Mouse (Mus musculus) CH12.LX (cell line): ENCODE results near the gene Eloa. TPM values are rescaled to one million over a fixed set of nuclear protein-coding genes. Genes with fewer than 3 reads are reported as not detected.

ENCODE experiments used
- DNase-seq: peaks from one replicate; pipeline ENCODE4 v3.0.0-alpha.2; 2013; ENCODE audit errors: extremely low read depth
- H3K27ac ChIP-seq: 2 replicates; pipeline ENCODE4 v1.5.1; 2012; ENCODE audit warnings: low read depth, mild to moderate bottlenecking, control low read depth, moderate library complexity; ENCODE audit not compliant: insufficient read depth
- H3K27me3 ChIP-seq: replicated peaks from 2 replicates; pipeline ENCODE3; 2012; ENCODE audit warnings: inconsistent platforms
- H3K36me3 ChIP-seq, 2 experiments: replicated peaks in 1 of 2; 2 replicates each; pipeline versions ENCODE3 to v1.6.1; 2012; ENCODE audit warnings: inconsistent platforms in 1 of 2, low read length in 1 of 2, mild to moderate bottlenecking in 1 of 2, mixed read lengths in 1 of 2, moderate library complexity in 1 of 2; ENCODE audit not compliant: control insufficient read depth in 1 of 2, insufficient read depth in 1 of 2
- H3K4me1 ChIP-seq, 2 experiments: 2 replicates each; pipeline ENCODE4 v1.6.1; 2012; ENCODE audit warnings: inconsistent platforms in 1 of 2, moderate library complexity in 1 of 2; ENCODE audit not compliant: insufficient read depth in 2 of 2, control insufficient read depth in 1 of 2
- H3K4me2 ChIP-seq: 2 replicates; pipeline ENCODE4 v1.6.1; 2012; ENCODE audit warnings: low read depth, mild to moderate bottlenecking, control low read depth; ENCODE audit not compliant: poor library complexity, insufficient read depth, severe bottlenecking
- H3K4me3 ChIP-seq, 3 experiments: fragments of 150-350 bp in 1 of 3; sonication (generic) in 1 of 3; replicated peaks in 1 of 3; 2 replicates each; pipeline versions ENCODE3 to v1.5.1; 2011 to 2012; ENCODE audit warnings: low read depth in 2 of 3, low read length in 2 of 3, mild to moderate bottlenecking in 2 of 3, moderate library complexity in 2 of 3, control low read depth in 1 of 3, improper control_type of control experiment in 1 of 3, inconsistent platforms in 1 of 3, mixed read lengths in 1 of 3; ENCODE audit not compliant: poor library complexity in 1 of 3
- H3K79me2 ChIP-seq: replicated peaks from 2 replicates; pipeline ENCODE4 v1.6.1; 2012; ENCODE audit warnings: mild to moderate bottlenecking, moderate library complexity; ENCODE audit not compliant: control insufficient read depth, poor library complexity, insufficient read depth, severe bottlenecking; ENCODE audit errors: extremely low read depth
- H3K9ac ChIP-seq: 2 replicates; pipeline ENCODE4 v1.6.1; 2012; ENCODE audit warnings: low read depth, mild to moderate bottlenecking, control low read depth, moderate library complexity; ENCODE audit not compliant: insufficient read depth
- H3K9me3 ChIP-seq: replicated peaks from 2 replicates; pipeline ENCODE3; 2012; ENCODE audit warnings: low read length, inconsistent platforms, mixed read lengths
- BHLHE40 ChIP-seq: IDR thresholded peaks from 2 replicates; pipeline ENCODE4 v1.6.1; 2011; ENCODE audit warnings: mild to moderate bottlenecking, low read depth, low read length, improper control_type of control experiment
- CHD1 ChIP-seq: IDR thresholded peaks from 2 replicates; pipeline ENCODE4 v1.6.1; 2012; ENCODE audit warnings: low read depth, low read length, improper control_type of control experiment, inconsistent platforms
- CHD2 ChIP-seq: IDR thresholded peaks from 2 replicates; pipeline ENCODE4 v1.6.1; 2011; ENCODE audit warnings: low read length, improper control_type of control experiment
- CTCF ChIP-seq, 2 experiments: IDR thresholded peaks in 1 of 2; conservative IDR thresholded peaks in 1 of 2; 2 replicates each; pipeline ENCODE4 v1.5.1; 2011 to 2012; ENCODE audit warnings: low read depth in 2 of 2, low read length in 2 of 2, improper control_type of control experiment in 1 of 2, inconsistent platforms in 1 of 2, mild to moderate bottlenecking in 1 of 2, moderate library complexity in 1 of 2
- E2F4 ChIP-seq: IDR thresholded peaks from 2 replicates; pipeline ENCODE4 v1.6.1; 2011; ENCODE audit warnings: low read depth, low read length, improper control_type of control experiment; ENCODE audit not compliant: insufficient replicate concordance
- ELF1 ChIP-seq: IDR thresholded peaks from 2 replicates; pipeline ENCODE4 v1.6.1; 2014; ENCODE audit warnings: low read depth, mild to moderate bottlenecking, inconsistent platforms, low read length, improper control_type of control experiment
- EP300 ChIP-seq: IDR thresholded peaks from 2 replicates; pipeline ENCODE4 v1.6.1; 2011; ENCODE audit warnings: low read length, improper control_type of control experiment
- ETS1 ChIP-seq: conservative IDR thresholded peaks from 2 replicates; pipeline ENCODE4 v1.6.1; 2012; ENCODE audit warnings: low read depth, mild to moderate bottlenecking, inconsistent platforms, low read length, improper control_type of control experiment, moderate library complexity
- HCFC1 ChIP-seq: IDR thresholded peaks from 2 replicates; pipeline ENCODE4 v1.6.1; 2012; ENCODE audit warnings: low read depth, mild to moderate bottlenecking, inconsistent platforms, low read length, improper control_type of control experiment
- IRF4 ChIP-seq: IDR thresholded peaks from 2 replicates; pipeline ENCODE4 v1.6.1; 2014; ENCODE audit warnings: low read depth, mild to moderate bottlenecking, inconsistent platforms, low read length, improper control_type of control experiment
- JUND ChIP-seq: conservative IDR thresholded peaks from 2 replicates; pipeline ENCODE4 v1.6.1; 2011; ENCODE audit warnings: low read depth, low read length, improper control_type of control experiment
- KAT2A ChIP-seq: IDR thresholded peaks from 2 replicates; pipeline ENCODE4 v1.6.1; 2012; ENCODE audit warnings: low read length, improper control_type of control experiment, inconsistent platforms; ENCODE audit not compliant: insufficient replicate concordance
- MAFK ChIP-seq: IDR thresholded peaks from 2 replicates; pipeline ENCODE4 v1.6.1; 2011; ENCODE audit warnings: low read length, improper control_type of control experiment; ENCODE audit not compliant: insufficient replicate concordance
- MAX ChIP-seq: IDR thresholded peaks from 2 replicates; pipeline ENCODE4 v1.6.1; 2011; ENCODE audit warnings: low read length, improper control_type of control experiment
- MEF2A ChIP-seq: IDR thresholded peaks from 2 replicates; pipeline ENCODE4 v1.6.1; 2014; ENCODE audit warnings: low read depth, mild to moderate bottlenecking, inconsistent platforms, low read length, improper control_type of control experiment, borderline replicate concordance
- NELFE ChIP-seq: IDR thresholded peaks from 2 replicates; pipeline ENCODE4 v1.6.1; 2011; ENCODE audit warnings: low read depth, low read length, improper control_type of control experiment
- NRF1 ChIP-seq: IDR thresholded peaks from 2 replicates; pipeline ENCODE4 v1.6.1; 2014; ENCODE audit warnings: low read depth, mild to moderate bottlenecking, inconsistent platforms, low read length, improper control_type of control experiment, moderate library complexity
- PAX5 ChIP-seq: IDR thresholded peaks from 2 replicates; pipeline ENCODE4 v1.6.1; 2012; ENCODE audit warnings: low read length, inconsistent platforms, mixed read lengths
- POLR2A ChIP-seq: IDR thresholded peaks from 2 replicates; pipeline ENCODE4 v1.6.1; 2011; ENCODE audit warnings: low read depth, mild to moderate bottlenecking, improper control_type of control experiment, low read length
- POLR2AphosphoS2 ChIP-seq: IDR thresholded peaks from 2 replicates; pipeline ENCODE4 v1.6.1; 2011; ENCODE audit warnings: low read depth, low read length, improper control_type of control experiment
- RAD21 ChIP-seq: IDR thresholded peaks from 2 replicates; pipeline ENCODE4 v1.6.1; 2011; ENCODE audit warnings: low read depth, mild to moderate bottlenecking, low read length, improper control_type of control experiment, moderate library complexity
- SIN3A ChIP-seq: IDR thresholded peaks from 2 replicates; pipeline ENCODE4 v1.6.1; 2012; ENCODE audit warnings: low read length, improper control_type of control experiment, inconsistent platforms
- SMC3 ChIP-seq: IDR thresholded peaks from 2 replicates; pipeline ENCODE4 v1.6.1; 2011; ENCODE audit warnings: low read depth, low read length, improper control_type of control experiment
- TBP ChIP-seq: conservative IDR thresholded peaks from 2 replicates; pipeline ENCODE4 v1.6.1; 2011; ENCODE audit warnings: low read depth, low read length, improper control_type of control experiment
- TCF12 ChIP-seq: IDR thresholded peaks from 2 replicates; pipeline ENCODE4 v1.6.1; 2014; ENCODE audit warnings: low read depth, mild to moderate bottlenecking, inconsistent platforms, low read length, improper control_type of control experiment
- UBTF ChIP-seq: IDR thresholded peaks from 2 replicates; pipeline ENCODE4 v1.6.1; 2012; ENCODE audit warnings: low read depth, mild to moderate bottlenecking, inconsistent platforms, low read length, improper control_type of control experiment, moderate library complexity
- USF1 ChIP-seq: IDR thresholded peaks from 2 replicates; pipeline ENCODE4 v1.6.1; 2014; ENCODE audit warnings: low read depth, mild to moderate bottlenecking, inconsistent platforms, low read length, improper control_type of control experiment
- USF2 ChIP-seq: conservative IDR thresholded peaks from 2 replicates; pipeline ENCODE4 v1.6.1; 2011; ENCODE audit warnings: low read depth, low read length, improper control_type of control experiment
- ZC3H11A ChIP-seq: IDR thresholded peaks from 2 replicates; pipeline ENCODE4 v1.6.1; 2012; ENCODE audit warnings: low read depth, mild to moderate bottlenecking, inconsistent platforms, low read length, improper control_type of control experiment
- ZKSCAN1 ChIP-seq: IDR thresholded peaks from 2 replicates; pipeline ENCODE4 v1.6.1; 2012; ENCODE audit warnings: low read depth, inconsistent platforms, low read length, improper control_type of control experiment, borderline replicate concordance
- ZNF384 ChIP-seq: IDR thresholded peaks from 2 replicates; pipeline ENCODE4 v1.6.1; 2012; ENCODE audit warnings: low read depth, low read length, improper control_type of control experiment, inconsistent platforms
- dilution Hi-C: fragments of 300-500 bp; cut with MboI; formaldehyde crosslinking; loops from 2 replicates; pipeline ENCODE4 v1.14.3; 2020; ENCODE audit warnings: low sequenced_read_pairs; ENCODE audit not compliant: extremely low pct_unique_long_range_greater_than_20kb, extremely low pct_ligation_motif_present
- in situ Hi-C: fragments of 300-500 bp; cut with MboI; formaldehyde crosslinking; loops from 3 replicates; pipeline ENCODE4 v1.14.3; 2019; ENCODE audit warnings: low sequenced_read_pairs, low pct_ligation_motif_present, low pct_unique_long_range_greater_than_20kb, mixed read lengths
- polyA plus RNA-seq: library from polyadenylated mRNA; unstranded; fragments of >175 nt; gene quantifications from 2 replicates; pipeline ENCODE4 v1.2.1, GENCODE M21; 2012; ENCODE audit warnings: low read depth; ENCODE audit not compliant: insufficient read length
- total RNA-seq, 2 experiments: library from RNA; depleted of rRNA; stranded (reverse); fragments of 300-350 nt in 1 of 2; fragments of >200 nt in 1 of 2; gene quantifications; 2 replicates each; pipeline ENCODE4 v1.2.3; 2012 to 2014

The Eloa gene
- total and polyA plus RNA-seq, 3 experiments: 45.8 to 66.2 (median 66.0) TPM

GRCm38 (mm10) chr4:135972911-135973811 is 48.4 kb downstream of the Eloa start:
- Histone ChIP-seq H3K27me3 (no peaks in the 10 kb centered on the region), H3K9ac (peak overlapping the region; percentile 20), H3K79me2 (peaks cover 17% of the 10 kb centered on the region), H3K4me2 (peak overlapping the region; percentile 7), H3K9me3 (no peaks in the 10 kb centered on the region), H3K36me3 (peaks cover 48 to 66% of the 10 kb centered on the region in 2 experiments), H3K27ac (peak overlapping the region; percentile 48), H3K4me1 (peaks cover 5 to 25% of the 10 kb centered on the region in 2 experiments), H3K4me3 (peak overlapping the region; percentile 79 to 90 (median 89))
- DNase-seq: no peak
- dilution Hi-C loops (no loop called here), in situ Hi-C loops (no loop called here)
- TF ChIP-seq TCF12 (no peak), UBTF (no peak), KAT2A (no peak), SMC3 (no peak), E2F4 (no peak), RAD21 (no peak), EP300 (no peak), POLR2AphosphoS2 (0 out of 2 replicates have a peak, but pooled peaks have one; percentile 18), MAX (no peak), TBP (no peak), POLR2A (no peak), CHD1 (0 out of 2 replicates have a peak, but pooled peaks have one; percentile 36)

- Histone ChIP-seq H3K36me3 (peaks cover 52 to 69% of the 10 kb centered on the region in 2 experiments), H3K4me3 (peak within 1 kb of the TSS; percentile 79 to 90 (median 89)), H3K27me3 (no peaks in the 10 kb centered on the region), H3K79me2 (peaks cover 17% of the 10 kb centered on the region), H3K4me1 (peaks cover 5 to 25% of the 10 kb centered on the region in 2 experiments), H3K9ac (peak within 1 kb of the TSS; percentile 73), H3K9me3 (no peaks in the 10 kb centered on the region), H3K27ac (peak within 1 kb of the TSS; percentile 48), H3K4me2 (peak within 1 kb of the TSS; percentile 40)
- in situ Hi-C loops (no loop called here), dilution Hi-C loops (no loop called here)
- DNase-seq: peak; percentile 76
- TF ChIP-seq MAFK (no peak), USF1 (no peak), MAX (peak; percentile 32; the same call in 1 of the 2 replicates), ETS1 (no peak), EP300 (no peak), IRF4 (no peak; the same call in 1 of the 2 replicates), UBTF (0 out of 2 replicates have a peak, but pooled peaks have one; percentile 53), HCFC1 (peak; percentile 86), BHLHE40 (no peak), ELF1 (peak; percentile 99), SIN3A (peak; percentile 92), MEF2A (0 out of 2 replicates have a peak, but pooled peaks have one; percentile 28), ZKSCAN1 (peak; percentile 83), PAX5 (no peak), NRF1 (no peak; the same call in 1 of the 2 replicates), CTCF (conservative IDR thresholded peaks at IDR 0.05 in 1 of 2, IDR thresholded peaks at IDR 0.05 in 1 of 2; ENCODE audit: low read depth in 2 of 2, low read length in 2 of 2) (no peak), POLR2AphosphoS2 (peak; percentile 55; the same call in 1 of the 2 replicates), CHD2 (no peak), ZC3H11A (no peak), NELFE (peak; percentile 68), JUND (no peak), SMC3 (no peak), TBP (0 out of 2 replicates have a peak, but pooled peaks have one; percentile 51), USF2 (no peak), CHD1 (no peak), ZNF384 (no peak)
These were observed 49.0 kb downstream of the Eloa start, which contains the start of gene Lypla2 for GRCm38 (mm10) chr4:135972556-135972906. TSS of gene Lypla2 (minus strand) at chr4:135972626.
